Mouse (Mus musculus) MEL (cell line): Measurements from ENCODE around the gene Rgs9bp. TPM values are rescaled to one million over a fixed set of nuclear protein-coding genes. Genes with fewer than 3 reads are reported as not detected.
"Not testable (repeated sequence)": the region's sequence is repeated elsewhere in the genome, so short reads cannot be mapped to it uniquely, and the experiment has no call there.

Experiments used
- DNase-seq: peaks from one replicate; pipeline ENCODE4 v3.0.0; 2011; ENCODE audit warnings: low read depth, low spot score
- H3K27ac ChIP-seq: 2 replicates; pipeline ENCODE4 v1.5.1; 2012; ENCODE audit warnings: low read depth, mild to moderate bottlenecking, control low read depth, low read length, moderate library complexity; ENCODE audit not compliant: control insufficient read depth
- H3K27me3 ChIP-seq, 2 experiments: fragments of 150-350 bp in 1 of 2; sonication (generic) in 1 of 2; 2 replicates each; pipeline ENCODE4 v1.6.1; 2012; ENCODE audit warnings: low read length in 2 of 2, mild to moderate bottlenecking in 2 of 2, improper control_type of control experiment in 1 of 2, moderate library complexity in 1 of 2; ENCODE audit not compliant: insufficient read depth in 2 of 2, control insufficient read depth in 1 of 2
- H3K36me3 ChIP-seq, 2 experiments: 2 replicates each; pipeline ENCODE4 v1.6.1; 2012 to 2014; ENCODE audit warnings: low read length in 2 of 2, improper control_type of control experiment in 1 of 2, inconsistent platforms in 1 of 2, mild to moderate bottlenecking in 1 of 2; ENCODE audit not compliant: insufficient read depth in 2 of 2, control insufficient read depth in 1 of 2
- H3K4me1 ChIP-seq, 2 experiments: fragments of 150-350 bp in 1 of 2; sonication (generic) in 1 of 2; 2 replicates each; pipeline ENCODE4 v1.6.1; 2012; ENCODE audit warnings: low read length in 2 of 2, improper control_type of control experiment in 1 of 2, mild to moderate bottlenecking in 1 of 2; ENCODE audit not compliant: insufficient read depth in 2 of 2, control insufficient read depth in 1 of 2
- H3K4me3 ChIP-seq, 2 experiments: fragments of 150-350 bp in 1 of 2; sonication (generic) in 1 of 2; 2 replicates each; pipeline ENCODE4 v1.5.1; 2012; ENCODE audit warnings: low read depth in 2 of 2, low read length in 2 of 2, mild to moderate bottlenecking in 2 of 2, moderate library complexity in 2 of 2, control low read depth in 1 of 2, improper control_type of control experiment in 1 of 2; ENCODE audit not compliant: control insufficient read depth in 1 of 2, insufficient read depth in 1 of 2
- H3K79me2 ChIP-seq: 2 replicates; pipeline ENCODE4 v1.6.1; 2012; ENCODE audit warnings: mild to moderate bottlenecking, low read length, moderate library complexity; ENCODE audit not compliant: control insufficient read depth, poor library complexity, insufficient read depth
- H3K9ac ChIP-seq: 2 replicates; pipeline ENCODE4 v1.6.1; 2012; ENCODE audit warnings: low read depth, mild to moderate bottlenecking, control low read depth, low read length, moderate library complexity; ENCODE audit not compliant: control insufficient read depth, poor library complexity, severe bottlenecking
- H3K9me3 ChIP-seq: fragments of 150-350 bp; sonication (generic); replicated peaks from 2 replicates; pipeline ENCODE4 v1.6.1; 2012; ENCODE audit warnings: mild to moderate bottlenecking, low read length, improper control_type of control experiment, moderate library complexity; ENCODE audit not compliant: insufficient read depth
- CHD2 ChIP-seq: IDR thresholded peaks from 2 replicates; pipeline ENCODE4 v1.6.1; 2011; ENCODE audit warnings: low read length, improper control_type of control experiment
- CTCF ChIP-seq, 3 experiments: IDR thresholded peaks in 2 of 3; conservative IDR thresholded peaks in 1 of 3; 2 replicates each; pipeline ENCODE4 v1.5.1; 2011 to 2012; ENCODE audit warnings: low read length in 3 of 3, low read depth in 2 of 3, mild to moderate bottlenecking in 2 of 3, improper control_type of control experiment in 1 of 3, inconsistent platforms in 1 of 3, mixed read lengths in 1 of 3, moderate library complexity in 1 of 3; ENCODE audit not compliant: control insufficient read depth in 1 of 3, insufficient read depth in 1 of 3, poor library complexity in 1 of 3, severe bottlenecking in 1 of 3
- MYB ChIP-seq: IDR thresholded peaks from 2 replicates; pipeline ENCODE4 v1.6.1; 2011; ENCODE audit warnings: mild to moderate bottlenecking, low read depth, low read length, improper control_type of control experiment
- POLR2AphosphoS5 ChIP-seq: IDR thresholded peaks from 2 replicates; pipeline ENCODE4 v1.6.1; 2012; ENCODE audit warnings: low read depth, borderline replicate concordance, mild to moderate bottlenecking, inconsistent platforms, low read length, moderate library complexity, mixed read lengths
- RAD21 ChIP-seq: IDR thresholded peaks from 2 replicates; pipeline ENCODE4 v1.6.1; 2011; ENCODE audit warnings: mild to moderate bottlenecking, low read depth, low read length, improper control_type of control experiment
- SMC3 ChIP-seq: IDR thresholded peaks from 2 replicates; pipeline ENCODE4 v1.6.1; 2011; ENCODE audit warnings: low read depth, low read length, improper control_type of control experiment
- ZC3H11A ChIP-seq: IDR thresholded peaks from 2 replicates; pipeline ENCODE4 v1.6.1; 2012; ENCODE audit warnings: low read depth, mild to moderate bottlenecking, inconsistent platforms, low read length, improper control_type of control experiment
- polyA plus RNA-seq, 2 experiments: library from polyadenylated mRNA; stranded (reverse) in 1 of 2; unstranded in 1 of 2; fragments of >175 nt in 1 of 2; fragments of >200 nt in 1 of 2; gene quantifications; 2 replicates each; pipeline versions ENCODE4 v1.2.1 to v1.2.4; 2012; ENCODE audit warnings: low replicate concordance in 2 of 2, low read depth in 1 of 2; ENCODE audit not compliant: insufficient read length in 2 of 2, insufficient read depth in 1 of 2, missing spikeins in 1 of 2
- total RNA-seq: library from RNA; depleted of rRNA; stranded (reverse); fragments of 300-350 nt; gene quantifications from 2 replicates; pipeline ENCODE4 v1.2.3, GENCODE M21; 2012

Rgs9bp gene
- total and polyA plus RNA-seq, 3 experiments = 0.12 to 0.43 TPM; not detected in 1

DNA sequence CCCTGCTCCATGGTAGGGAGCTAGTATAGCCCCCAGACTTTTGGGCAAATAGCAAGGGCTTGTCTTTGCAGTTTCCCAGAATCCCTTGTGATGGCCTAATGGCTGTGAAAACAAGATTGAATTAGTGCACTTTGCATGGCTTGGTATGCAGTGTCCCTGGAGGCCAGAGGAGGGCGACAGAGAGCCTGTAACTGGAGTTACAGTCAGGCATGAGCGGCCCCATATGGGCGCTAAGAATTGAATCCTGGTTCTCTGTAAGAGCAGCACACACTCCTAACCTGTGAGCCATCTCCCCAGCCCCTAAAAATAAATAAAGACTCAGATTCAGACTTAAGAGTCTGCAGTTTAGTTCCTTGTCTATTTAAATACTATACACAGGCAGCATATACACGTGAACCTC lies 5.5 kb downstream of the Rgs9bp start (continued):
- no peak for TF ChIP-seq POLR2AphosphoS5
- no peak for TF ChIP-seq CHD2
- no peak for TF ChIP-seq MYB

DNA sequence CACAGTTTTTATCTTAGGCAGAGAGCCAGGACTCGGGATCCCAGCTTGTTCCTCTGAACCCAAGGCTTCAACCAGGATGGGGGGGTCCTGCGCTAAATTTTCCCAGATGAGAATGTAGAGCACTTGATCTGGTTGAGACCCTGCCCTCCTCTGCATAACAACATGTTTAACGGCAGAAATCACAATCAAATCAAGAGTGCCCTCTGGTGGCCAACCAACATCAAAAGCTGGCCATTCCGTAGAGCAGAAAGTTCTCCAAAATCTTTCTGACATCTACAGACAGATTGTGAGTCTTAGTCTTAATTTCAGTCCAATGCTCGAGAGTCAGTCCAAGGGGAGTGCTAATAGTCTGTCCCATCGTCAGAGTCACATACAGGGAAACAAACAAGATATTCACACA lies 14.5 kb downstream of the Rgs9bp start:
- not testable (repeated sequence) for H3K9me3 ChIP-seq, H3K27me3 ChIP-seq, H3K79me2 ChIP-seq, H3K9ac ChIP-seq, H3K36me3 ChIP-seq
- peak overlapping the region; percentile 19 to 26; a peak in 2 of 4 replicates for H3K4me3 ChIP-seq
- DNase-seq = peak; percentile 49
- H3K4me1 ChIP-seq = peaks cover 0 to 15% of the 10 kb centered on the region in 2 experiments; a peak in 2 of 4 replicates
- TF ChIP-seq CTCF (IDR thresholded peaks at IDR 0.05 in 2 of 3, conservative IDR thresholded peaks at IDR 0.05 in 1 of 3; ENCODE audit: control insufficient read depth in 1 of 3, insufficient read depth in 1 of 3, low read depth in 2 of 3, low read length in 3 of 3, poor library complexity in 1 of 3, severe bottlenecking in 1 of 3) (peak in 2 of 3 experiments; percentile 20 to 34; a peak in 3 of 6 replicates), SMC3 (peak; percentile 35), RAD21 (peak; percentile 36), ZC3H11A (peak; percentile 49)
- TF ChIP-seq, all 39 proteins: peak for 4; not testable (repeated sequence) for 35
- H3K27ac ChIP-seq = not testable (repeated sequence)

DNA sequence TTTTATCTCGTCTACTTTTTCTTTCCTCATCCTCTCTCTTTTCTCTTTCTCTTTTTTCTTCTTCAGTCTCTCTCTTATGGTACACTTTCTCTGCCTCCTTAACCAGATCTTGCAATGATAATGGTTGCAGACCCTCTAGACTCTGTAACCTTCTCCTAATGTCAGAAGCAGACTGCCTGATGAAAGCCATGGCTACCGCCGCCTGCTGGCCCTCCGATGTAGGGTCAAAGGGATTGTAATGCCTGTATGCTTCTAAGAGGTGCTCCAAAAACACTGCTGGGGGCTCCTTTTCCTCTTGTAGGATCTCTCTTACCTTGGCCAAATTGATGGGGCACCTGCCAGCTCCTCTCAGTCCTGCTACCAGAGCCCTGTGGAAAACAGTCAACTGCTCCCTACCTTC lies 15.7 kb downstream of the Rgs9bp start:
- TF ChIP-seq ZC3H11A (peak; percentile 28), SMC3 (peak; percentile 33), CTCF (IDR thresholded peaks at IDR 0.05 in 2 of 3, conservative IDR thresholded peaks at IDR 0.05 in 1 of 3; ENCODE audit: control insufficient read depth in 1 of 3, insufficient read depth in 1 of 3, low read depth in 2 of 3, low read length in 3 of 3, poor library complexity in 1 of 3, severe bottlenecking in 1 of 3) (peak in 2 of 3 experiments; percentile 36 to 53; a peak in 5 of 6 replicates)
- H3K9me3 ChIP-seq, H3K27ac ChIP-seq, H3K36me3 ChIP-seq, H3K79me2 ChIP-seq, H3K27me3 ChIP-seq, H3K4me3 ChIP-seq, H3K9ac ChIP-seq: not testable (repeated sequence)
- peak; percentile 30 for DNase-seq
- peaks cover 0 to 15% of the 10 kb centered on the region in 2 experiments; a peak in 2 of 4 replicates for H3K4me1 ChIP-seq

DNA sequence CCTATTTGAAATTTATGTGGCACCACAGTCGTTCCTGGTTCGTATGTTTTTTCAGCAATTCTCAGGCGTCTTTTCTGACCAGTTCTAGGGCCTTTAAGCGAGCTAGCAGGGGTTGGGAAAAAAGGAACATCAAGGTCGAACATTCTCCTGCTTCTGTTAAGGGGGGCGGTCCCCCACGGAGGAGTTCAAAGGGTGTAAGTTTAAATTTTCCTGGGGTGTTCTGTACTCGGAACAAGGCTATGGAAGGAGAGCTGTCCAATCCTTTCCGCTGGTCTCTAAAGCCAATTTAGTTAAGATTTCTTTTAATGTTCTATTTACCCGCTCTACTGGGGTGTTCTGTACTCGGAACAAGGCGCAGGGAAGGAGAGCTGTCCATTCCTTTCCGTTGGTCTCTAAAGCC lies 19.4 kb downstream of the Rgs9bp start:
- not testable (repeated sequence) for H3K27me3 ChIP-seq, H3K9me3 ChIP-seq, DNase-seq, H3K27ac ChIP-seq, H3K36me3 ChIP-seq, H3K4me3 ChIP-seq, H3K79me2 ChIP-seq, H3K9ac ChIP-seq
- H3K4me1 ChIP-seq = peaks cover 4 to 32% of the 10 kb centered on the region in 2 experiments; a peak in 3 of 4 replicates

DNA sequence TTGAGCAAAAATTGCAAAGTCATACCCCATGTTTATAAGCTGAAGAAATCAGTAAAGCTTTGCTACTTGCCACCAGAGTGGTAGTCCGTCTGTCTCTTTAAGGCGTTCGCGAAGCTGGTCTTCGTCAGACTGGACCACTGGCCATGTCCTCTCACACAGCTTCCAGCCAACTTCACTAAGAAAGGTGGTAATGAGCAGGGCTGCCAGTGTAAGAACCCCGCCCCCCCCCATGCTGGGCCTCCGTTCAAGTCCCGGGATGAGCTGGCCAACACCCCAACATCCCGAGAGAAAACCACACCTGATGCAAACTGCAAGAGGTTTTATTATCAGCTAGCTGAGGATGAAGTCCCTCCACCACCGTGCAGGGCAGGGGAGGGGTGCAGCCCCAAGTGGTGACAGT lies 20.5 kb downstream of the Rgs9bp start:
- not testable (repeated sequence) for H3K4me3 ChIP-seq
- Histone ChIP-seq H3K36me3 (peaks cover 0 to 17% of the 10 kb centered on the region in 2 experiments; a peak in 2 of 4 replicates), H3K4me1 (peaks cover 12 to 32% of the 10 kb centered on the region in 2 experiments)

More for the DNA sequence above, 20.5 kb downstream of the Rgs9bp start:
- not testable (repeated sequence) for H3K9me3 ChIP-seq, H3K27ac ChIP-seq, H3K27me3 ChIP-seq, DNase-seq, H3K9ac ChIP-seq, H3K79me2 ChIP-seq
